Mouse (Mus musculus): ENCODE results near the gene Pm20d1.

DNA sequence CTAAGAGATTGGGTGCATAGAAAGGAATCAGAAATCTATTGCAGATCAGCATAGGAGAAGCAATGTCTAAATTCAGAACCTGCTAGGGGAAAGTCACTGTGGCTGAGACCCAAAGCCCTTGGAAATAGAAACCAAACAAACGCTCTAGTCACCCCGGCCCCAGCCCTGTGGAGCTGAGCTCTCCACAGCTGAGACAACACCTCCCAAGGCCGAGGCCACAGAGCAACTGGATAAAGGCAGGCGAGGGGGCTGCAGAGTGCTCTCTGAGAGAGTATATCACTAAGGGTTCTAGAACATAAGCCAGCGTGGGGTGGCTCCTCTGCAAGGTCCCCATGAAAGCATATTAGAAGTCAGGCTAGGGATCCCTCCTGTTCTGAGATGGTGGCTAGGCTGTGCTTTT is 41.4 kb downstream of the Pm20d1 start:
- TF ChIP-seq POLR2A (IDR thresholded peaks at IDR 0.05; ENCODE audit: extremely low read depth, insufficient read depth, low read length) (no peak), CTCF (IDR thresholded peaks at IDR 0.05; ENCODE audit: extremely low read depth, insufficient read depth, low read length) (no peak)

Measured in cortical plate, adult 2 months (tissue).